Mouse (Mus musculus): ENCODE data around the gene C1qtnf5. TPM values are rescaled to one million over a fixed set of nuclear protein-coding genes. Genes with fewer than 3 reads are reported as not detected.

C1qtnf5 gene
- total RNA-seq, 2 experiments from 2014 or later: 15.1 to 19.3 TPM

- intact Hi-C loops (cut with DNase I): no loop called here
- no peak for DNase-seq (ENCODE audit: low spot score in 2 of 2)
These were observed 37.1 kb downstream of the C1qtnf5 start for GRCm38 (mm10) chr9:44144023-44144717.

DNA sequence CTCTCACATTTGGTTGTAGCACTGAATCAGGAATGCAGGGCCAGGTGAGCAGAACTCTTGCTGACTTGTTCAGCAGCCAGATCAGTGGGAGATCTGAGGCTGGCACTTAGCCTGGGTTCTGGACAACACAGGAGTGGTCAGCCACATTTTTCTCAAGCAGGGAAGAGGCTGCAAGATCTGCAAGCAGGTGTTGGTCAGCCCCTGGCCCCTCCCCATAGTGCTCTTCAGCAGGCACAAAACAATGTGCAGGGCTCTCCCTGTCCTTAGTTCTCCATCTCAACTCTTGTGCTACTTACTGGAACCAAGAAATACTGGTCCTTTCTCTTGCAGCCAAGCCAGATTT lies 37.6 kb downstream of the C1qtnf5 start:
- DNase-seq (ENCODE audit: low spot score in 2 of 2): no peak
- intact Hi-C loops (cut with DNase I): no loop called here

GRCm38 (mm10) chr9:44147290-44147689 lies 40.2 kb downstream of the C1qtnf5 start:
- intact Hi-C loops (cut with DNase I): no loop called here
- DNase-seq (ENCODE audit: low spot score in 2 of 2): no peak

Other genes starting within 250 kb of the C1qtnf5 start
- 100 to 1,000 TPM; 821 to 972 TPM for gene Thy1, start 63.9 kb upstream of the C1qtnf5 start, total RNA-seq (2021)
- gene Usp2, start 40.2 kb upstream of the C1qtnf5 start, total RNA-seq (2021): 100 to 1,000 TPM; 110 to 113 TPM
- under 1 TPM in 1 of 2 experiments, not detected in 1; 0.22 TPM for gene Mfrp, start 5.5 kb upstream of the C1qtnf5 start, total RNA-seq (2021)
- gene Gm49380, start 6.3 kb downstream of the C1qtnf5 start, total RNA-seq (2021): 1 to 10 TPM in 1 of 2 experiments, not detected in 1; 1.0 TPM
- 10 to 100 TPM; 29.2 to 35.7 TPM for gene Rnf26, start 6.3 kb downstream of the C1qtnf5 start, total RNA-seq (2021)
- gene Mcam, start 27.2 kb downstream of the C1qtnf5 start, total RNA-seq (2021): 10 to 100 TPM; 14.9 to 18.4 TPM
- 10 to 100 TPM; 45.2 to 65.1 TPM for gene Cbl, start 126.8 kb downstream of the C1qtnf5 start, total RNA-seq (2021)
- 1 to 10 TPM; 1.3 to 2.7 TPM for gene Ccdc153, start 133.4 kb downstream of the C1qtnf5 start, total RNA-seq (2021)
- under 1 TPM; 0.57 to 0.82 TPM for gene Pdzd3, start 144.2 kb downstream of the C1qtnf5 start, total RNA-seq (2021)
- 10 to 100 TPM; 12.1 to 14.1 TPM for gene Nlrx1, start 161.4 kb downstream of the C1qtnf5 start, total RNA-seq (2021)
- gene Abcg4, start 181.4 kb downstream of the C1qtnf5 start, total RNA-seq (2021): 10 to 100 TPM; 56.6 to 65.0 TPM
- 10 to 100 TPM; 24.4 to 31.8 TPM for gene Hinfp, start 198.4 kb downstream of the C1qtnf5 start, total RNA-seq (2021)
- 100 to 1,000 TPM; 213 to 219 TPM for gene C2cd2l, start 213.0 kb downstream of the C1qtnf5 start, total RNA-seq (2021)
- 10 to 100 TPM; 12.3 to 15.8 TPM for gene Dpagt1, start 218.8 kb downstream of the C1qtnf5 start, total RNA-seq (2021)
- 10 to 100 TPM; 53.2 to 62.5 TPM for gene H2afx, start 227.4 kb downstream of the C1qtnf5 start, total RNA-seq (2021)
- gene Hmbs, start 237.0 kb downstream of the C1qtnf5 start, total RNA-seq (2021): 10 to 100 TPM; 17.9 to 18.0 TPM